Mouse (Mus musculus) CD4-positive, CD25-positive, alpha-beta regulatory T cell, adult 4 months (primary cell): ENCODE data around the gene Cdh23. TPM values are rescaled to one million over a fixed set of nuclear protein-coding genes. Genes with fewer than 3 reads are reported as not detected.

ENCODE experiments used
- ATAC-seq: one replicate; pipeline ENCODE4 v1.8.0; 2017
- polyA plus RNA-seq, 2 experiments: library from polyadenylated mRNA; unstranded; fragments of 100-300 nt; shearing (Covaris generic); gene quantifications; one replicate each; pipeline ENCODE4 v1.2.1; 2017

The Cdh23 gene
- polyA plus RNA-seq, 2 experiments from 2014 or later: 6.7 to 8.1 TPM

DNA sequence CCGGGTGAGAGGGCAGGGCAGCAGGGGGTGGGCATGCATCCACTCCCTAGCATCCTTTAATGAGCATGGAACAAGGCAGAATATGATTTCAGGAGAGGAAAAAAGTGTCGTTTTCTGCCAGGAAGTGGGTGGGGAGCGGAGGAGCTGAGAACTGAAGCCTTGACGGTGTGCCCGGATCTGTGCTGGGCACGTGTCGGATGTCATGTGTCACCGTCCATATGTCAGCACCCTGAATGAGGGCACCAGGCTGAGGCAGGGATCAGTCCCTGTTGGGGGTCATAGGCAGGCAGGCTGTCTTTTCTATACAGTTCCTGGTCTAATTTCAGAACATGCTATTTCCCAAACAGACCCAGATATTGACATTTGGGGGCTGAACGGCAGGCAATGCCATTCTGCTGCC is 61.9 kb downstream of the Cdh23 start:
- ATAC-seq: no peak

DNA sequence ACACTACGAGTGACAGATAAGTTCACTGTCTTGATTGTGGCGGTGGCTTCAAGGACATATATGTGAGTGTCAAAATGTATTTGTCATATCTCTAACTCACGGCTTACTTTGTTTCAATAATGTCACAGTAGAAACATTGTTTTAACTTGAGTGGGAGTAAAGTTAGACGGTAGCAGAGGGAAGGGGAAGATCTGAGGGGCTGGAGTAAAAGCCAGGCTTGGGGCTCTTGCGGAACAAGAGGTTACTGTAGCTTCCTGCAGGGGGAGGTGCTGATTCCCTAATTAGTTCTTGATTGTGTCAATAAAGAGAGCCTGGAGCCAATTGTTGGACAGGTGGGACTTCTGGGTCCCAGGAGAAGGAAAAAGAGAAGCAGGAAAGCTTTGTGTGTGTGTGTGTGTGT is 70.2 kb downstream of the Cdh23 start:
- no peak for ATAC-seq

DNA sequence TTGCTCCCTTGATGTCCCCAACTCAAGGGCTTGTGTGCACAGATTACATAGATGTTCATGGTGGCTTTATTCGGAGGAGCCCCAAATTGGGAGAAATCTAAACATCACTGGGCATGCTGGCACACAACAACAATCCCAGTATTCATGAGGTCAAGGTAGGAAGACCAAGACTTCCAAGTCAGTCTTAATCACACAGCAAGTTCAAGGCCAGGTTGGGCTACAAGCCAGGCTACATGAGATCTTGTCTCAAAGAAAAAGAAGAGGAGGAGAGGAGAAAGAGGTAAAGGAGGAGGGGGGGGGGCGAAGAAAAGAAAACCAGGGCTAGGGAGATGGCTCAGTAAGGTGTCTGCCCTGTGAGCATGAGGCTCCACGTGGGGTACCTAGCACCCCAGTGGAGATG is 70.8 kb downstream of the Cdh23 start:
- no peak for ATAC-seq

DNA sequence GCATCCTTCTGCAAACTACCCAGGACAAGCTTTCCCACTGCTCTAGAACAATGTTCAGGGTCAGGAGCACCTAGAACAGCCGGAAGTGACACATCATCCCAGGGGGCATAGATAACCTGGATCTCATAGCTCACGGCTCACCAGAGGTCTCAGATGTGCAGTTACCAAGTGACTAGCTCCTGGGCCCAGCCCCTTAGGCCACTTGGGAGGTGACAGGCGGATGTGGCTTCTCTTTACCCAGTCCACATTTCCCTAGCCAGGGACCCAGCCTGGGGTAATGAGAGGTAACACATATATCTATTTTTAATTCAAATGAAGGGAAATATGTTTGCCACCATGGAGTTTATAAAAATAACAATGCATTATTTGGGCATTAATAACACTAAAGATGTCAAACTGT is 71.3 kb downstream of the Cdh23 start:
- no peak for ATAC-seq

DNA sequence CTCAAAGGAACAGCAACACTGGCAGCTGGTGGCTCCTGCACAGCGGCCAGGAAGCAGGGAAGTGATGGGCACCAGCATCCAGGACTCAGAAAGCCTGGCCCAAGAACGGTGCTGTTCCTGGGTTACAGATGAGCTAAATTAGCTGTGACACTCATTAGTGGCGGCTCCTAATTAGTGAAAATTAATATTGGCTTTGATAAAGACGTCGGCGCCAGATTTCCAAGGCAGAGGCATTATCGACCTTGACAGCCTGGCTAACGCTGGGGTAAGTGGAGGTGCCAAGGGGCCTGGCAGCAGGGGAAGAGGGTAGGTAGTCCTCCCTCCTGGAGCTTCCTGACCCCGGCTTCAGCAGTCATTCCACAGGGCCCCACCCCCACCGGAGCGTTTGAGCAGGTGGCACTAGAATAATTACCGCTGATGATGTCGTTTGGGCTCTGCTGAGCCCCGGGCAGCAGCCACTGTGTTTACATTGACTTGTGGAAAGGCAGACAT is 72.0 kb downstream of the Cdh23 start:
- no peak for ATAC-seq

- no peak for ATAC-seq
These were observed 73.5 kb downstream of the Cdh23 start for GRCm38 (mm10) chr10:60622836-60623235.

GRCm38 (mm10) chr10:60621470-60622170 is 74.7 kb downstream of the Cdh23 start:
- ATAC-seq: no peak

- ATAC-seq: no peak
These were observed 80.4 kb downstream of the Cdh23 start for GRCm38 (mm10) chr10:60615898-60616297.

DNA sequence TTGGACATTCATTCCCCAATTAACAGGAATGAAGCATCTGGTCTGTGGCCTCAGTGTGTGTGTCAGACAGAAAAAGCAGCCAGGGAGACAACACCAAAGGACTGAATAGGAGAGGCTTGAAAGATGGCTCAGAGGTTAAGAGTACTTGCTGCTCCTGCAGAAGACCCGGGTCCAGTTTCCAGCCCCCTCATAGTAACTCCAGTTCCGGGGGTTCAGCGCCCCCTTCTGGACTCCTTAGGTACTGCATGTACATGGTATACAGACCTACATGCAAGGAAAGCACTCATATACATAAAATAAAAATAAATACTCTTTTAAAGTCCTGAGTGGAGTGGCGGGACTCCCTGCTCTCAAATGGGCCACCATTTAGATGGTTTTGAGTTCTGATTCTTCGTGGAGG is 83.4 kb downstream of the Cdh23 start:
- ATAC-seq: no peak

DNA sequence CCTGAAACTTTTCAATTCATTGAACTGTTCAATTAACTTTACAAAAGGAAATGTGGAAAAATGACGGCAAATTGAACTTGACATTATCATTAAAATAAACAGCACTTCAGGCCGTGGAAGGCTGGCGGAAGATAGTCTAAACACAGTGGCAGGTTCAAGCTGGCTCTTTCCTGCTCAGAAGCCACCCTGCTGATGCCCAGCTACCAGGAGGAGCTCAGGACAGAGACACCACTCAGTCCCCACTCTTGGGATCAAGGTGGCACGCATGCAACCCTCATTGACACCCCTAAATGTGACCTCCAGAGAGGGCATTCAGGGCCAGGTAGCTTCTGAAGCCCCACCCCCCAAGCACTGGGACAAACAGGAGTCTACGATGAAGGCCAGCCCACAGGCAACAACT is 89.1 kb downstream of the Cdh23 start:
- no peak for ATAC-seq

DNA sequence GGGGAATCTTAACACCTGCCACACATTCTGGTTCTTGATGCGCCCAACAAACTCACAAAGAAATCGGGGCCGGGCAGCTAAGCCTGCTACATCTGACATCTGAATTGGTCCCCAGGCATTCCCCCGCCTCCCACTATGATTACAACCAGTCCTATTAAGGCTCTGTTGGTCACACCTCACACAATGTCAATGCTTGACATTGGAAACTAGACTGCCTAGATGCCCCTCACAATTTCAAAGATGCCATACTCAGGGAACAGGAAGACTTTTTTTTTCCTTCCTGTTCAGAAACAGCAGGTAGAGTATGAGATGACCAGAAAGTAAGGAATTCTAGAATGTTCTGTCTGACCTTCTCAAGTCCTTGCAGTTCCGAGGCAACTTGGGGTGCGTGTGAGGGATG is 89.6 kb downstream of the Cdh23 start:
- ATAC-seq: no peak

GRCm38 (mm10) chr10:60602235-60602634 is 94.1 kb downstream of the Cdh23 start:
- ATAC-seq: no peak

DNA sequence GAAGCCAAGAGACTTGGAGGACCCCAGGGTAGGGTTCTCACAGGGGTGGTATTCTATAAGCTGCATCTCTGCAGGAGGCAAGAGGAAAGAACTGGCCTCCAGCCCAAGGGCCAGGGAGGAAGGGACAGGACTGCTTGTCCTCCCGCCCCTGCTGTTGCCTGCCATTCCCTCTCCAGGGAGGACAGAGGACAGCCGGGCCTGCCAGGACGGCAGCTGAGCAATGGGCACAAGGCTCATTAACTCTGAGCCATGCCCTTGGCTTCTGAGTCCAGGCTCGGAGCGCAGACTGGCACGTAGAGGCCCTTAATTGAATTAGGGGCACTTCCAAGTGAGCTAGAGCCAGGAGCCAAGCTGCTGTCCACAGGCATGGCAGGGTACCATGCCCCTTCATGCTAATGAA is 101.1 kb downstream of the Cdh23 start:
- no peak for ATAC-seq

GRCm38 (mm10) chr10:60592881-60593575 is 103.3 kb downstream of the Cdh23 start:
- ATAC-seq: no peak

DNA sequence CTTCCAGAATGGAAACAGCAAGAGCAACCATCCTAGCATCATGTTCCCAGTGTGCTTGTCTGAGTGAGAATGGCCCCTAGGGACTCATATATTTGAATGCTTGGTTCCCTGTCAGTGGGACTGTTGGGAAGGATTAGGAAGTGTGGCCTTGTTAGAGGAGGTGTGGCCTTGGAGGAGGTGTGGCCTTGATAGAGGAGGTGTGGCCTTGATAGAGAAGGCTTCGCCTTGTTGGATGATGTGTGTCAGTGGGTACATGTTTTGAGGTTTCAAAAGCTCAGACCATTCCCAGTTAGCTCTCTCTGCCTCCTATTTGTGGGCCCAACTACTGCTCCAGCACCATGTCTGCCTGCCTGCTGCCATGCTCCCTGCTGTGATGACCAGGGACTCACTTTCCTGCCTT is 105.0 kb downstream of the Cdh23 start:
- ATAC-seq: no peak

GRCm38 (mm10) chr10:60590241-60590640 is 106.0 kb downstream of the Cdh23 start:
- no peak for ATAC-seq

DNA sequence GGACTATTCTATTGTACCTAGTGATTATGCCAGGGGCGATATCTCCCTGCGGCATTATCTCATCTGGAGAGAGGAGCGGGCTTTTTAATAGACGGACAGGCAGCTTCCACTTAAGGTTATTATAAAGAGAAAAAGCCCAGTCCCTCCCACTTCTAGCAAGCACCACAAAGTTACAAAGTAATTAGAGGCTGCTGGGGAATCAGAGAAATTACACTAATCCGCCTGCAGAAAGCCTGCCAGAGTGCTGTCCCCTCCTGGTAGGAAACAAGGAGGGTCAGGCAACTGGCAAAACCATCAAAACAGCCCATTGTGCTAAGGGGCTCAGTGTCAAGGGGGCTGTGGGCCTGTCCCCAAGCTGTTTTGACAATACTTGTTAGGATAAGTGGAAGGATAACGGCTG is 110.6 kb downstream of the Cdh23 start:
- no peak for ATAC-seq

DNA sequence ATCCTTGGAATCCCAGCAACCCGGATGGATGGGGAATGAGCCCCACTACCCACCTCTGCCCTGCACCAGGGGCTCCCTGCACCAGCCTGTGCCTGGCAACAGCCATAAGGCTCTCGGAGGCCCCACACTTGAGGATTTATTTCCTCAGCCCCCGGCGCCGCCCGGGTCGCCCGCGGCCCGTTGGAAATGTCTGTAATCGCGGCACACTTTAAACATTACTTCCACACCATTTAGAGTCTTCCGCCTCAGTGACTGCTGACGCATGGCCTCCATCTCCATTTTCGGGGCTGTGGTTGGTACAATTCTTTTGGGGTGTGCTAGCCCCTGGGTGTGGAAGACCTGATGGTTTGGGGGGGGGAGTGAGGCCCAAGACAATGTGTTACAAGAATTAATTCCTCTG is 113.3 kb downstream of the Cdh23 start:
- no peak for ATAC-seq

GRCm38 (mm10) chr10:60580666-60581065 is 115.6 kb downstream of the Cdh23 start:
- no peak for ATAC-seq

- no peak for ATAC-seq
These were observed 117.4 kb downstream of the Cdh23 start for GRCm38 (mm10) chr10:60578738-60579538.

- ATAC-seq: no peak
These were observed 118.2 kb downstream of the Cdh23 start for GRCm38 (mm10) chr10:60577920-60578737.

GRCm38 (mm10) chr10:60577125-60577919 is 119.0 kb downstream of the Cdh23 start:
- no peak for ATAC-seq
